Mouse (Mus musculus) liver, embryonic 14.5 days (tissue): ENCODE results near the gene Efna3.

ENCODE experiments used
- CTCF ChIP-seq: IDR thresholded peaks from 2 replicates; pipeline ENCODE4 v1.5.1; 2016; ENCODE audit warnings: antibody characterized with exemption, low read depth, control low read depth
- EP300 ChIP-seq: IDR thresholded peaks from 2 replicates; pipeline ENCODE4 v1.6.1; 2016; ENCODE audit warnings: antibody characterized with exemption, low read depth

DNA sequence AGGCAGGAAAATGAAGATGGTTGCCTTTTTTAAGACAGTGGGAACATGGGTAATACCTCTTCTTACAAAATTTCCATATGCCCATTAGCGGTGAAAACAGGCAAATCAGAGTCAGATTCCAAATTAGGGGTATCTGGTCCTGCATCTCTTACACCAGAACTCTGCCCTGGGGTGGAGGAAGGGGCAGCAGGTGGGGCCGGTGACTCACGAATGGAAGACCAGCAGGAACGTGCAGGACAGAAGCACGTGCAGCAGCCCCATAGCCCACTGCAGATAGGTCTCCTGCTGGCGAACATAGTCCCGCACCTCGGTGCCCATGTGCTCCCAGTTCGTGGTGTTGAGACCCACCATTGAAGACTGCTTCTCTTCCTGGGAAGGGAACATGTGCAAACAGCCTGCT lies 33.3 kb upstream of the Efna3 start:
- no peak for TF ChIP-seq CTCF
- TF ChIP-seq EP300 = no peak
